Mouse (Mus musculus) MEL (cell line): Measurements from ENCODE around the gene Ksr1. TPM values are rescaled to one million over a fixed set of nuclear protein-coding genes. Genes with fewer than 3 reads are reported as not detected.

Source experiments
- DNase-seq: peaks from one replicate; pipeline ENCODE4 v3.0.0; 2011; ENCODE audit warnings: low read depth, low spot score
- H3K27ac ChIP-seq: 2 replicates; pipeline ENCODE4 v1.5.1; 2012; ENCODE audit warnings: low read depth, mild to moderate bottlenecking, control low read depth, low read length, moderate library complexity; ENCODE audit not compliant: control insufficient read depth
- H3K27me3 ChIP-seq, 2 experiments: fragments of 150-350 bp in 1 of 2; sonication (generic) in 1 of 2; 2 replicates each; pipeline ENCODE4 v1.6.1; 2012; ENCODE audit warnings: low read length in 2 of 2, mild to moderate bottlenecking in 2 of 2, improper control_type of control experiment in 1 of 2, moderate library complexity in 1 of 2; ENCODE audit not compliant: insufficient read depth in 2 of 2, control insufficient read depth in 1 of 2
- H3K36me3 ChIP-seq, 2 experiments: 2 replicates each; pipeline ENCODE4 v1.6.1; 2012 to 2014; ENCODE audit warnings: low read length in 2 of 2, improper control_type of control experiment in 1 of 2, inconsistent platforms in 1 of 2, mild to moderate bottlenecking in 1 of 2; ENCODE audit not compliant: insufficient read depth in 2 of 2, control insufficient read depth in 1 of 2
- H3K4me1 ChIP-seq, 2 experiments: fragments of 150-350 bp in 1 of 2; sonication (generic) in 1 of 2; 2 replicates each; pipeline ENCODE4 v1.6.1; 2012; ENCODE audit warnings: low read length in 2 of 2, improper control_type of control experiment in 1 of 2, mild to moderate bottlenecking in 1 of 2; ENCODE audit not compliant: insufficient read depth in 2 of 2, control insufficient read depth in 1 of 2
- H3K4me3 ChIP-seq, 2 experiments: fragments of 150-350 bp in 1 of 2; sonication (generic) in 1 of 2; 2 replicates each; pipeline ENCODE4 v1.5.1; 2012; ENCODE audit warnings: low read depth in 2 of 2, low read length in 2 of 2, mild to moderate bottlenecking in 2 of 2, moderate library complexity in 2 of 2, control low read depth in 1 of 2, improper control_type of control experiment in 1 of 2; ENCODE audit not compliant: control insufficient read depth in 1 of 2, insufficient read depth in 1 of 2
- H3K79me2 ChIP-seq: 2 replicates; pipeline ENCODE4 v1.6.1; 2012; ENCODE audit warnings: mild to moderate bottlenecking, low read length, moderate library complexity; ENCODE audit not compliant: control insufficient read depth, poor library complexity, insufficient read depth
- H3K9ac ChIP-seq: 2 replicates; pipeline ENCODE4 v1.6.1; 2012; ENCODE audit warnings: low read depth, mild to moderate bottlenecking, control low read depth, low read length, moderate library complexity; ENCODE audit not compliant: control insufficient read depth, poor library complexity, severe bottlenecking
- H3K9me3 ChIP-seq: fragments of 150-350 bp; sonication (generic); replicated peaks from 2 replicates; pipeline ENCODE4 v1.6.1; 2012; ENCODE audit warnings: mild to moderate bottlenecking, low read length, improper control_type of control experiment, moderate library complexity; ENCODE audit not compliant: insufficient read depth
- BHLHE40 ChIP-seq: IDR thresholded peaks from 2 replicates; pipeline ENCODE4 v1.6.1; 2012; ENCODE audit warnings: low read depth, mild to moderate bottlenecking, inconsistent platforms, low read length, improper control_type of control experiment, borderline replicate concordance
- CHD1 ChIP-seq: IDR thresholded peaks from 2 replicates; pipeline ENCODE4 v1.6.1; 2012; ENCODE audit warnings: low read depth, mild to moderate bottlenecking, inconsistent platforms, low read length, improper control_type of control experiment
- CHD2 ChIP-seq: IDR thresholded peaks from 2 replicates; pipeline ENCODE4 v1.6.1; 2011; ENCODE audit warnings: low read length, improper control_type of control experiment
- E2F4 ChIP-seq: IDR thresholded peaks from 2 replicates; pipeline ENCODE4 v1.6.1; 2011; ENCODE audit warnings: low read depth, low read length, improper control_type of control experiment, borderline replicate concordance
- ELF1 ChIP-seq: IDR thresholded peaks from 2 replicates; pipeline ENCODE4 v1.6.1; 2014; ENCODE audit warnings: low read depth, mild to moderate bottlenecking, inconsistent platforms, low read length, improper control_type of control experiment, moderate library complexity
- EP300 ChIP-seq, 2 experiments: IDR thresholded peaks; 2 replicates each; pipeline ENCODE4 v1.6.1; 2011; ENCODE audit warnings: improper control_type of control experiment in 2 of 2, low read length in 2 of 2, low read depth in 1 of 2, mild to moderate bottlenecking in 1 of 2
- ETS1 ChIP-seq: IDR thresholded peaks from 2 replicates; pipeline ENCODE4 v1.6.1; 2012; ENCODE audit warnings: low read depth, mild to moderate bottlenecking, inconsistent platforms, low read length, improper control_type of control experiment, moderate library complexity
- GABPA ChIP-seq: IDR thresholded peaks from 2 replicates; pipeline ENCODE4 v1.6.1; 2012; ENCODE audit warnings: low read depth, mild to moderate bottlenecking, inconsistent platforms, low read length, improper control_type of control experiment, moderate library complexity
- GATA1 ChIP-seq: IDR thresholded peaks from 2 replicates; pipeline ENCODE4 v1.6.1; 2011; ENCODE audit warnings: low read depth, low read length, improper control_type of control experiment
- KAT2A ChIP-seq: conservative IDR thresholded peaks from 2 replicates; pipeline ENCODE4 v1.6.1; 2012; ENCODE audit warnings: low read depth, low read length, improper control_type of control experiment, inconsistent platforms
- MAFK ChIP-seq: IDR thresholded peaks from 2 replicates; pipeline ENCODE4 v1.6.1; 2011; ENCODE audit warnings: low read depth, mild to moderate bottlenecking, low read length, improper control_type of control experiment, borderline replicate concordance
- MAX ChIP-seq: IDR thresholded peaks from 2 replicates; pipeline ENCODE4 v1.6.1; 2011; ENCODE audit warnings: low read length, improper control_type of control experiment
- MAZ ChIP-seq: IDR thresholded peaks from 2 replicates; pipeline ENCODE4 v1.6.1; 2012; ENCODE audit warnings: low read depth, mild to moderate bottlenecking, inconsistent platforms, low read length, improper control_type of control experiment
- MYB ChIP-seq: IDR thresholded peaks from 2 replicates; pipeline ENCODE4 v1.6.1; 2011; ENCODE audit warnings: mild to moderate bottlenecking, low read depth, low read length, improper control_type of control experiment
- MYC ChIP-seq: IDR thresholded peaks from 2 replicates; pipeline ENCODE4 v1.6.1; 2011; ENCODE audit warnings: low read depth, mild to moderate bottlenecking, low read length, improper control_type of control experiment, moderate library complexity
- NELFE ChIP-seq: IDR thresholded peaks from 2 replicates; pipeline ENCODE4 v1.6.1; 2011; ENCODE audit warnings: low read depth, low read length, improper control_type of control experiment
- POLR2AphosphoS2 ChIP-seq: IDR thresholded peaks from 2 replicates; pipeline ENCODE4 v1.6.1; 2011; ENCODE audit warnings: low read length, improper control_type of control experiment
- RAD21 ChIP-seq: IDR thresholded peaks from 2 replicates; pipeline ENCODE4 v1.6.1; 2011; ENCODE audit warnings: mild to moderate bottlenecking, low read depth, low read length, improper control_type of control experiment
- RCOR1 ChIP-seq: IDR thresholded peaks from 2 replicates; pipeline ENCODE4 v1.6.1; 2012; ENCODE audit warnings: low read depth, mild to moderate bottlenecking, inconsistent platforms, low read length, improper control_type of control experiment
- SIN3A ChIP-seq: IDR thresholded peaks from 2 replicates; pipeline ENCODE4 v1.6.1; 2012; ENCODE audit warnings: low read length, improper control_type of control experiment, inconsistent platforms
- SMC3 ChIP-seq: IDR thresholded peaks from 2 replicates; pipeline ENCODE4 v1.6.1; 2011; ENCODE audit warnings: low read depth, low read length, improper control_type of control experiment
- TCF12 ChIP-seq: IDR thresholded peaks from 2 replicates; pipeline ENCODE4 v1.6.1; 2014; ENCODE audit warnings: low read depth, mild to moderate bottlenecking, inconsistent platforms, low read length, improper control_type of control experiment, moderate library complexity
- USF2 ChIP-seq, 2 experiments: IDR thresholded peaks; 2 replicates each; pipeline ENCODE4 v1.6.1; 2011 to 2012; ENCODE audit warnings: improper control_type of control experiment in 2 of 2, low read length in 2 of 2, borderline replicate concordance in 1 of 2, inconsistent platforms in 1 of 2, low read depth in 1 of 2, mild to moderate bottlenecking in 1 of 2; ENCODE audit not compliant: insufficient read depth in 1 of 2
- ZNF384 ChIP-seq: IDR thresholded peaks from 2 replicates; pipeline ENCODE4 v1.6.1; 2012; ENCODE audit warnings: low read depth, mild to moderate bottlenecking, inconsistent platforms, low read length, improper control_type of control experiment
- polyA plus RNA-seq, 2 experiments: library from polyadenylated mRNA; stranded (reverse) in 1 of 2; unstranded in 1 of 2; fragments of >175 nt in 1 of 2; fragments of >200 nt in 1 of 2; gene quantifications; 2 replicates each; pipeline versions ENCODE4 v1.2.1 to v1.2.4; 2012; ENCODE audit warnings: low replicate concordance in 2 of 2, low read depth in 1 of 2; ENCODE audit not compliant: insufficient read length in 2 of 2, insufficient read depth in 1 of 2, missing spikeins in 1 of 2
- total RNA-seq: library from RNA; depleted of rRNA; stranded (reverse); fragments of 300-350 nt; gene quantifications from 2 replicates; pipeline ENCODE4 v1.2.3, GENCODE M21; 2012

Ksr1 gene
- total and polyA plus RNA-seq, 3 experiments = 9.7 to 18.4 TPM; not detected in 1

DNA sequence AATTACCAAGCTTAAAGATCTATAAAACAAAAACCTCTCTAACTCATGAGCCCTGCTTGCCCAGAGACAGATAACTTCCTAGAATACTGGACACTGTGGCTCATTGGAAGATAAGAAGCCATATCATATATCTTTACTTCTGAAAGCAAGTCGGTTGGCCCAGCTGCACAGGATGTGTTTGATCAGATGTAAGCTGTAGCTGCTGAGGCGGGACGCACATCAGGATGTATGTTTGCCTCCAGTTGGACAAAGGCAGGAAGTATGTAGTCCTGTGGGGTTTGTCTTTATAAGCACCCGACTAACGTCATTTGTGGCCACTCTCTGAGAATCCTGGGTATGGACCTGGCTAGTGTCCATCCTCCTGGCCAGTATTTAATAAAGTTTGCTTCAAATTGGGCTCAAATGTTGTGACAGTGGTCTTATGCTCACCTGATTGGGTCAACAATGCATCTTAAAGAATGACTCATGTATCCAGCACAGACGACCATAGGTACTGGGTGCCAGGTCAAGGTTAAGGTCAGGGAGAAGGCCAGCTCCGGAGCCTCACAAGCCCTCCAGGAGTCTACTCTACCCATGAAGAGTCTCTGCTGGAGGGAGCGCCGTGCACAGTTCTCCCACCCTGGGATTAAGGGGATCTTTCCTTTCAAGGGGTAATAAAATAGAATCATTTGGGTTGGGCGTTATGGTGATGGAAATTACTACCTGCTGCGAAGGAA lies 143.0 kb downstream of the Ksr1 start (continued):
- TF ChIP-seq SIN3A (peak; percentile 98), ELF1 (peak; percentile 63; the same call in 1 of the 2 replicates), KAT2A (no peak), GATA1 (peak; percentile 99)
- TF ChIP-seq, all 39 proteins: peak for 22

DNA sequence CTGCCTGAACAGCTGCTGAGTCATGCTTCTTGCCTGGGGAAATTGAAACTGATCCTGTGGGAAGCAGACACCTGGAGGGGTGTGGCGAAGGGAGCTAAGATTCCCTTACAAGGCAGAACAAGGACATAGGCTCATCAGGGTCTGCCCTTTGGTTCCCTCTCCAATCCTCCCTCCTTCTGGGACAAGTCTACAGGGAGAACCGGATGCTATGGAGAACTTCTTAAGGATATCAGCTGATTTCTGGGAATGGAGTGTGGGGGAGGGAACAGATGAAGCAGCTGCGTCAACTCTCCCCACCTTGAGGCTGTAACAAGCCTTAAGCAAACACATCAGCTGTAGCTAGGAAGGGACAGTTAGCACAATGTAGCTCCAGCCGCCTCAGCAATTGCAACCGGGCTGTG lies 143.7 kb downstream of the Ksr1 start:
- TF ChIP-seq MAZ (peak; percentile 5; the same call in 1 of the 2 replicates), EP300 (IDR thresholded peaks at IDR 0.05; ENCODE audit: low read depth in 1 of 2, low read length in 2 of 2) (0 out of 4 replicates have a peak, but pooled peaks of 1 of the 2 experiments have one; percentile 34), GABPA (0 out of 2 replicates have a peak, but pooled peaks have one; percentile 40), KAT2A (no peak), ETS1 (0 out of 2 replicates have a peak, but pooled peaks have one; percentile 40), MYB (no peak), MYC (0 out of 2 replicates have a peak, but pooled peaks have one; percentile 9), CHD2 (peak; percentile 17; the same call in 1 of the 2 replicates), E2F4 (no peak), MAFK (peak; percentile 64), USF2 (IDR thresholded peaks at IDR 0.05; ENCODE audit: borderline replicate concordance in 1 of 2, insufficient read depth in 1 of 2, low read depth in 1 of 2, low read length in 2 of 2) (no peak), TCF12 (0 out of 2 replicates have a peak, but pooled peaks have one; percentile 14), POLR2AphosphoS2 (no peak), SIN3A (no peak), RAD21 (no peak), NELFE (no peak), SMC3 (peak; percentile 4; the same call in 1 of the 2 replicates), RCOR1 (no peak), CHD1 (no peak; the same call in 1 of the 2 replicates), ZNF384 (no peak), MAX (peak; percentile 55; the same call in 1 of the 2 replicates), BHLHE40 (no peak)
- TF ChIP-seq, all 39 proteins: peak for 10
- Histone ChIP-seq H3K27ac (peak overlapping the region; percentile 90), H3K79me2 (no peaks in the 10 kb centered on the region), H3K27me3 (no peaks in the 10 kb centered on the region), H3K4me1 (peaks cover 50 to 54% of the 10 kb centered on the region in 2 experiments), H3K9me3 (no peaks in the 10 kb centered on the region), H3K4me3 (no peak overlapping the region), H3K36me3 (peaks cover 0 to 52% of the 10 kb centered on the region in 2 experiments; a peak in 2 of 4 replicates), H3K9ac (peak overlapping the region; percentile 42; the same call in 1 of the 2 replicates)
- DNase-seq = no peak
